Comparison of ENCODE assay signal across 8 mouse cellular contexts in genomic region chr1:167638053-167638452, GRCm38 (mm10). TPM values are rescaled to one million over a fixed set of nuclear protein-coding genes. Genes with fewer than 3 reads are reported as not detected.
DNase-seq lines count a peak whose midpoint lies in the region; ATAC-seq and TF ChIP-seq lines count a peak whose summit lies in the region.

No protein-coding gene starts in this region.

- no peak overlapping the region for H3K4me2 ChIP-seq in heart, postnatal 0 days (ENCODE audit: low read depth, low read length)

- peak; percentile 56 for TF ChIP-seq CTCF in heart, postnatal 0 days (IDR thresholded peaks at IDR 0.05; ENCODE audit: low read depth)

- 0 out of 2 replicates have a peak, but pooled peaks cover 6% of the 10 kb centered on the region for H3K27me3 ChIP-seq in heart, postnatal 0 days (ENCODE audit: control insufficient read depth, insufficient read depth, low read length)

- H3K9me3 ChIP-seq in heart, postnatal 0 days (replicated peaks; ENCODE audit: control insufficient read depth, low read length), result no peaks in the 10 kb centered on the region

- H3K4me3 ChIP-seq in heart, postnatal 0 days (ENCODE audit: low read depth, low read length), result no peak overlapping the region

- no peaks in the 10 kb centered on the region for H3K36me3 ChIP-seq in heart, postnatal 0 days (replicated peaks; ENCODE audit: control insufficient read depth, insufficient read depth, low read length)

- TF ChIP-seq EP300 in heart, postnatal 0 days (IDR thresholded peaks at IDR 0.05; ENCODE audit: low read depth), result no peak

- peak; percentile 44; the same call in 1 of the 2 replicates for ATAC-seq in heart, postnatal 0 days (ENCODE audit: insufficient read depth, low read depth)

- DNase-seq in heart, postnatal 0 days (ENCODE audit: low spot score), result peak; percentile 25
- DNase-seq in heart, adult 8-10 months (ENCODE audit: low spot score), result no peak
- peak; percentile 20 for DNase-seq in right cerebral cortex, adult 18-20 months
- no peak for DNase-seq in right cerebral cortex, postnatal 36 days (ENCODE audit: low spot score in 2 of 2)
- peak; percentile 77 for DNase-seq in embryo, embryonic 10.5 days (ENCODE audit: low spot score)
- peak; percentile 27 to 36 for DNase-seq in layer of hippocampus, postnatal 14 days (ENCODE audit: low spot score in 2 of 2)
- peak; percentile 62 for DNase-seq in retina, postnatal 1 day
- no peak for DNase-seq in T-cell, adult 2 months (ENCODE audit: low spot score)

- no peaks in the 10 kb centered on the region for H3K4me1 ChIP-seq in heart, postnatal 0 days (ENCODE audit: control insufficient read depth, insufficient read depth)

- 22% methylated on average over 13 of the region's 13 CpGs for WGBS in heart, postnatal 0 days

- H3K9ac ChIP-seq in heart, postnatal 0 days (replicated peaks; ENCODE audit: low read depth, low read length), result no peak overlapping the region

- no peak overlapping the region for H3K27ac ChIP-seq in heart, postnatal 0 days (ENCODE audit: low read depth)

RNA-seq across cellular contexts. Expression of gene Rxrg, which starts 39.9 kb away (rescaled TPM):
- 0.27 and 4.7 TPM in 2 replicates for total RNA-seq in heart, postnatal 0 days (2014; rRNA removed; ENCODE audit: low replicate concordance)
- 3.0 and 3.2 TPM in 2 replicates for polyA plus RNA-seq in heart, postnatal 0 days (2015; fragmentation: Nextera tagmentation; extraction: Ambion mirVana)
- total RNA-seq in heart, adult 8-10 months (2022), result 10 to 100 TPM; 62.7 to 85.3 (median 66.2) TPM
- total RNA-seq in layer of hippocampus, postnatal 14 days (2021), result 1 to 10 TPM; 4.7 to 6.3 TPM

RNA-seq across cellular contexts. Expression of gene Lmx1a, which starts 51.0 kb away (rescaled TPM):
- 0.04 TPM in 1 of 2 replicates, not detected in the other for total RNA-seq in heart, postnatal 0 days (2014; rRNA removed; ENCODE audit: low replicate concordance)
- polyA plus RNA-seq in heart, postnatal 0 days (2015; fragmentation: Nextera tagmentation; extraction: Ambion mirVana), result not detected in 2 replicates
- not detected for total RNA-seq in heart, adult 8-10 months (2022)
- 1 to 10 TPM in 1 of 2 experiments, under 1 TPM in 1; 0.31 to 1.3 TPM for total RNA-seq in layer of hippocampus, postnatal 14 days (2021)

Comparison
In these comparisons a context has a peak if more than half of its experiments do, and no peak if none do; other contexts are left out.
1. DNase-seq: peak in heart, postnatal 0 days (single experiment), right cerebral cortex, adult 18-20 months (single experiment), embryo, embryonic 10.5 days (single experiment), layer of hippocampus, postnatal 14 days (2 of 2) and retina, postnatal 1 day (single experiment); none in heart, adult 8-10 months (single experiment), right cerebral cortex, postnatal 36 days (0 of 2) and T-cell, adult 2 months (single experiment).
2. RNA of gene Rxrg, which starts 39.9 kb away (total RNA-seq): 62.7 to 85.3 TPM in heart, adult 8-10 months; 4.7 to 6.3 TPM in layer of hippocampus, postnatal 14 days and 0.27 to 4.7 TPM in heart, postnatal 0 days; every median in the first group is over 4 times any median in the second.